Mouse (Mus musculus) intestine, embryonic 14.5 days (tissue): ENCODE results near the gene Olfr502. TPM values are rescaled to one million over a fixed set of nuclear protein-coding genes. Genes with fewer than 3 reads are reported as not detected.
"Not testable (repeated sequence)": the region's sequence is repeated elsewhere in the genome, so short reads cannot be mapped to it uniquely, and the experiment has no call there.

Experiments
- ATAC-seq: fragments of 200-750 bp; cut with Nextera tagmentation; replicated peaks from 2 replicates; pipeline ENCODE4 v1.8.0; 2017; ENCODE audit warnings: low read depth, moderate number of reproducible peaks, moderate TSS enrichment, moderate library complexity; ENCODE audit not compliant: low FRiP score, low TSS enrichment
- DNase-seq: peaks from one replicate; pipeline ENCODE4 v3.0.0-alpha.2; 2018; ENCODE audit warnings: low spot score
- H3K27ac ChIP-seq: fragments of 300-500 bp; sonication (generic); 2 replicates; pipeline ENCODE4 v1.5.1; 2014; ENCODE audit warnings: low read depth, mild to moderate bottlenecking, control low read depth
- H3K27me3 ChIP-seq: fragments of 300-500 bp; sonication (generic); replicated peaks from 2 replicates; pipeline ENCODE4 v1.6.1; 2014; ENCODE audit warnings: low read length, control low read depth; ENCODE audit not compliant: control insufficient read depth, insufficient read depth
- H3K36me3 ChIP-seq: fragments of 300-500 bp; sonication (generic); 2 replicates; pipeline ENCODE4 v1.6.1; 2014; ENCODE audit warnings: low read length, control low read depth; ENCODE audit not compliant: control insufficient read depth, insufficient read depth
- H3K4me1 ChIP-seq: fragments of 300-500 bp; sonication (generic); replicated peaks from 2 replicates; pipeline ENCODE4 v1.6.1; 2014; ENCODE audit warnings: low read length, control low read depth, mixed read lengths; ENCODE audit not compliant: control insufficient read depth, insufficient read depth
- H3K4me2 ChIP-seq: fragments of 300-500 bp; sonication (generic); 2 replicates; pipeline ENCODE4 v1.6.1; 2014; ENCODE audit warnings: low read length
- H3K4me3 ChIP-seq: fragments of 300-500 bp; sonication (generic); 2 replicates; pipeline ENCODE4 v1.5.1; 2014; ENCODE audit warnings: low read depth, low read length, control low read depth, mixed read lengths
- H3K9ac ChIP-seq: fragments of 300-500 bp; sonication (generic); 2 replicates; pipeline ENCODE4 v1.6.1; 2014; ENCODE audit warnings: mild to moderate bottlenecking, low read length
- H3K9me3 ChIP-seq: fragments of 300-500 bp; sonication (generic); 2 replicates; pipeline ENCODE4 v1.6.1; 2016; ENCODE audit warnings: low read length, control low read depth; ENCODE audit not compliant: control insufficient read depth
- WGBS: fragments of 180-500 bp; shearing (Covaris S2); extraction: QIAGEN DNeasy Blood & Tissue Kit; methylation state at CpG from one replicate; pipeline ENCODE4 v1.1.7; 2014; 5-methylcytosine and 5-hydroxymethylcytosine counted together
- polyA plus RNA-seq: library from polyadenylated mRNA; unstranded; fragments of >200 nt; fragmentation: Nextera tagmentation; extraction: Ambion mirVana; gene quantifications from 2 replicates; pipeline ENCODE4 v1.2.1, GENCODE M21; 2014

The Olfr502 gene
- polyA plus RNA-seq: not detected in 2 replicates

DNA sequence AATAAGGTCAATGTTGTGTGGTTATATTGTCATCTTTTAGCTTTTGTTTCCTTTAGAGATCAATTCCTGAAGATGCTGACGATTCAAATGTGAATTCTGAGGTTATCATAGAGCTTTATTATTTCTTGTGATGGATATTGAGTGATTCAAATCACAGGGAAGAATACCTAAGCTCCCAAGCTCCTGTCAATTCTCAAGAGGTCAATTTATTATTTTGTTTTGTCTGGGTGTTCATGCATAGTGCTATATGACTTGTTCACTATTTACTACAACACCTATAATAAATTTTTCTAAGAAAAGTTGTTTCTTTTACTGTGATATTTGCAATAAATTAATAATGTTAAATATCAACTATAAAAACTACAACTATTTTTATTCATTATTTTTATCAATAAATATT is at the start of gene Olfr502:
Gene Olfr502 (minus strand): TSS at position 101 of the 400 bp plus-strand sequence.
- Histone ChIP-seq H3K4me1 (no peaks in the 10 kb centered on the region), H3K9ac (no peak within 1 kb of the TSS), H3K27ac (no peak within 1 kb of the TSS), H3K27me3 (no peaks in the 10 kb centered on the region), H3K4me3 (no peak within 1 kb of the TSS), H3K36me3 (no peaks in the 10 kb centered on the region), H3K9me3 (no peaks in the 10 kb centered on the region), H3K4me2 (no peak within 1 kb of the TSS)
- DNase-seq (no peak), ATAC-seq (no peak)
- WGBS: 77% methylated on average over 1 of the region's 1 CpGs

DNA sequence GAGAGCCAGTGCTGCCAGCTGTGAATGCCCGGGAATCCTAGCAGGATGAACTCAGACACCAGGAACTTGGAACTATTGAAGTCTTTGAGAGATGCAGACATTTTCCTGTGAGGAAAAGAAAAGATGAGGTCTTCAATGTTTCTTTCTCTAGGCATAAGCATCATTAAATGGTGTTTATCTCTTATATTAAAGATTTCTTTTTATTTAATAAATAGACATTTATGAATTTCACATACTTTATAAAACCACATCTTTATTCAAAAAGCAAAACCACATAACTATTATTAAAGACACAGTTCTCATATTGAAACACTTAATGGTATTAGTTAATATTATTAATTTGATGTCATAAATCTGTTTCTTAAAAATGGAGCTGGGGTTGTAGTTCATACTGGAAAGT is 40.8 kb upstream of the Olfr502 start, which contains the start of gene Olfr504:
Gene Olfr504 (minus strand): TSS at position 101 of the 400 bp plus-strand sequence.
- ATAC-seq (no peak), DNase-seq (no peak)
- WGBS: 85% methylated on average over 1 of the region's 1 CpGs
- Histone ChIP-seq H3K9me3 (no peaks in the 10 kb centered on the region), H3K4me2 (no peak within 1 kb of the TSS), H3K4me3 (no peak within 1 kb of the TSS), H3K27me3 (no peaks in the 10 kb centered on the region), H3K9ac (no peak within 1 kb of the TSS), H3K36me3 (no peaks in the 10 kb centered on the region), H3K4me1 (no peaks in the 10 kb centered on the region), H3K27ac (no peak within 1 kb of the TSS)

GRCm38 (mm10) chr7:108544227-108544626 is 19.4 kb upstream of the Olfr502 start, which contains the start of gene Olfr503:
Gene Olfr503, plus strand, starts transcription at chr7:108544527.
- WGBS: 58% methylated on average over 1 of the region's 1 CpGs
- H3K4me3 ChIP-seq, DNase-seq, H3K4me2 ChIP-seq, H3K36me3 ChIP-seq, H3K4me1 ChIP-seq, H3K27ac ChIP-seq, ATAC-seq, H3K9ac ChIP-seq, H3K9me3 ChIP-seq, H3K27me3 ChIP-seq: not testable (repeated sequence)

DNA sequence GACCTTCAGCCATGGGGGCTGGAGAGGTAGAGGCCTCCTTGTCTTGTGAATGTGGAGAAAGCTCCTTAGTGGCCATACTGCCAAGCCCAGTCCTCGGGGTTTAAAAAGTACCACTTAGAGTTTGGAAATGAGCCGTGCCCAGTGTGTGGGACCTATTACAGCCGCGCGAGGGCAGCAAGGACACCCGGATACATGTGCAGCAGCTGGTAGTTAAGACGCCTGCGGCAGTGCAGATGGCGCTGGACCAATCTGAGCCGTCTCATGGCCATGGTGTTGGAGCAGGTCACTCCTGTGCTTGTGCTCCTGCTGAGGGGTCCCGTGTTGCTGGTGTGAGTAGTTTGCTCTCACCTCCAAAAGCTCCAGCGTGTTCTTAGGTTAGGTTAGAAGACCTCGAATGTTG is 17.6 kb upstream of the Olfr502 start:
- 86% methylated on average over 13 of the region's 13 CpGs for WGBS
- no peaks in the 10 kb centered on the region for H3K27me3 ChIP-seq
- no peak for ATAC-seq

More for the DNA sequence above, 17.6 kb upstream of the Olfr502 start:
- Histone ChIP-seq H3K9ac (no peak overlapping the region), H3K4me2 (no peak overlapping the region), H3K27ac (no peak overlapping the region), H3K9me3 (no peaks in the 10 kb centered on the region), H3K36me3 (no peaks in the 10 kb centered on the region), H3K4me3 (no peak overlapping the region), H3K4me1 (no peaks in the 10 kb centered on the region)
- DNase-seq: no peak

Other genes starting within 250 kb of the Olfr502 start
- not detected in 2 replicates for gene Olfr490, start 236.1 kb downstream of the Olfr502 start, polyA plus RNA-seq
- gene Olfr491, start 211.6 kb downstream of the Olfr502 start, polyA plus RNA-seq: not detected in 2 replicates
- gene Olfr492, start 201.4 kb downstream of the Olfr502 start, polyA plus RNA-seq: not detected in 2 replicates
- gene Olfr493, start 178.1 kb downstream of the Olfr502 start, polyA plus RNA-seq: not detected in 2 replicates
- not detected in 2 replicates for gene Olfr494, start 159.7 kb downstream of the Olfr502 start, polyA plus RNA-seq
- gene Olfr495, start 131.9 kb downstream of the Olfr502 start, polyA plus RNA-seq: not detected in 2 replicates
- not detected in 2 replicates for gene Olfr497, start 104.6 kb downstream of the Olfr502 start, polyA plus RNA-seq
- not detected in 2 replicates for gene Olfr498, start 59.7 kb downstream of the Olfr502 start, polyA plus RNA-seq
- not detected in 2 replicates for gene Olfr503, start 19.5 kb upstream of the Olfr502 start, polyA plus RNA-seq
- gene Olfr504, start 40.7 kb upstream of the Olfr502 start, polyA plus RNA-seq: not detected in 2 replicates
- gene Olfr506, start 85.7 kb upstream of the Olfr502 start, polyA plus RNA-seq: 0.05 TPM in 1 of 2 replicates, not detected in the other
- not detected in 2 replicates for gene Olfr507, start 96.7 kb upstream of the Olfr502 start, polyA plus RNA-seq
- gene Olfr508, start 104.9 kb upstream of the Olfr502 start, polyA plus RNA-seq: not detected in 2 replicates
- gene Olfr509, start 126.8 kb upstream of the Olfr502 start, polyA plus RNA-seq: not detected in 2 replicates
- not detected in 2 replicates for gene Olfr510, start 141.4 kb upstream of the Olfr502 start, polyA plus RNA-seq
- gene Olfr512, start 188.3 kb upstream of the Olfr502 start, polyA plus RNA-seq: not detected in 2 replicates
- not detected in 2 replicates for gene Olfr513, start 225.9 kb upstream of the Olfr502 start, polyA plus RNA-seq